Mouse (Mus musculus) myocyte (in vitro differentiated cells): ENCODE results near the gene Spp1.

Experiments used
- CEBPB ChIP-seq: IDR thresholded peaks from 2 replicates; pipeline ENCODE4 v1.6.1; 2011; ENCODE audit warnings: mild to moderate bottlenecking, moderate library complexity; ENCODE audit not compliant: poor library complexity, insufficient read depth, severe bottlenecking
- MAX ChIP-seq: IDR thresholded peaks from one replicate; pipeline ENCODE4 v1.6.1; 2011; ENCODE audit warnings: low read depth, mild to moderate bottlenecking, control low read depth
- MYOD1 ChIP-seq, 3 experiments: IDR thresholded peaks; one replicate each; pipeline ENCODE4 v1.6.1; 2011; ENCODE audit warnings: control low read depth in 2 of 3, low read depth in 2 of 3, mild to moderate bottlenecking in 2 of 3, moderate library complexity in 1 of 3; ENCODE audit not compliant: insufficient read length in 2 of 3, control insufficient read depth in 1 of 3
- MYOG ChIP-seq, 3 experiments: IDR thresholded peaks; one replicate each; pipeline ENCODE4 v1.6.1; 2011; ENCODE audit warnings: control low read depth in 2 of 3, low read depth in 2 of 3, mild to moderate bottlenecking in 2 of 3; ENCODE audit not compliant: insufficient read length in 2 of 3, control insufficient read depth in 1 of 3, insufficient read depth in 1 of 3
- POLR2A ChIP-seq: IDR thresholded peaks from one replicate; pipeline ENCODE4 v1.6.1; 2011; ENCODE audit warnings: low read depth, mild to moderate bottlenecking, control low read depth, moderate library complexity; ENCODE audit not compliant: insufficient read length
- POLR2AphosphoS2 ChIP-seq: IDR thresholded peaks from one replicate; pipeline ENCODE4 v1.6.1; 2011; ENCODE audit warnings: low read depth, control low read depth; ENCODE audit not compliant: insufficient read length
- REST ChIP-seq: IDR thresholded peaks from one replicate; pipeline ENCODE4 v1.6.1; 2011; ENCODE audit warnings: mild to moderate bottlenecking, control low read depth, moderate library complexity; ENCODE audit not compliant: insufficient read depth, insufficient read length
- TCF12 ChIP-seq: IDR thresholded peaks from one replicate; pipeline ENCODE4 v1.6.1; 2011; ENCODE audit warnings: mild to moderate bottlenecking, control low read depth; ENCODE audit not compliant: poor library complexity, insufficient read depth, severe bottlenecking
- USF1 ChIP-seq: IDR thresholded peaks from one replicate; pipeline ENCODE4 v1.6.1; 2011; ENCODE audit warnings: low read depth, mild to moderate bottlenecking, control low read depth, moderate library complexity

- TF ChIP-seq USF1: no peak
- no peak for TF ChIP-seq REST
- TF ChIP-seq MAX: no peak
- no peak for TF ChIP-seq POLR2A
- TF ChIP-seq TCF12: no peak
- TF ChIP-seq CEBPB: no peak
- no peak for TF ChIP-seq POLR2AphosphoS2
- TF ChIP-seq MYOG (IDR thresholded peaks at IDR 0.05; ENCODE audit: control insufficient read depth in 1 of 3, insufficient read depth in 1 of 3, insufficient read length in 2 of 3, low read depth in 2 of 3): no peak
- TF ChIP-seq MYOD1 (IDR thresholded peaks at IDR 0.05; ENCODE audit: control insufficient read depth in 1 of 3, insufficient read length in 2 of 3, low read depth in 2 of 3): no peak
Measured at GRCm38 (mm10) chr5:104423861-104424260, 11.1 kb upstream of the Spp1 start.
